Mouse (Mus musculus) heart, postnatal 0 days (tissue): ENCODE measurements at regions not wholly inside any gene's neighbourhood (a gene's known extent, or its start where the extent isn't known, plus 50 kb on each side); places are given as distances from the start of the nearest gene placed in this dataset.

ENCODE experiments used
- CTCF ChIP-seq: IDR thresholded peaks from 2 replicates; pipeline ENCODE4 v1.5.1; 2016; ENCODE audit warnings: antibody characterized with exemption, control low read depth, low read depth
- EP300 ChIP-seq: IDR thresholded peaks from 2 replicates; pipeline ENCODE4 v1.6.1; 2016; ENCODE audit warnings: antibody characterized with exemption, low read depth

- peak; percentile 13 for TF ChIP-seq CTCF
- no peak for TF ChIP-seq EP300
These were observed 105.0 kb upstream of the Tyw5 start for GRCm38 (mm10) chr1:57511902-57512301.
